ENCODE assay signal across 20 mouse cellular contexts in genomic region chr10:12788529-12788928, GRCm38 (mm10).
DNase-seq lines count a peak whose midpoint lies in the region; ATAC-seq and TF ChIP-seq lines count a peak whose summit lies in the region.
"Had no signal": no experiment of that assay in that cellular context is flagged by ENCODE, and none has a peak within 500 bp of the region (broad histone marks: within the 10 kb centered on the region; RNA-seq: fewer than 3 reads in every experiment).

No protein-coding gene starts in this region.

- H3K4me1 ChIP-seq in heart, embryonic 12.5 days (replicated peaks): peaks cover 32% of the 10 kb centered on the region
- H3K4me1 ChIP-seq in heart, embryonic 16.5 days (ENCODE audit: control insufficient read depth, insufficient read depth, low read length): peaks cover 20% of the 10 kb centered on the region
- H3K4me1 ChIP-seq in heart, adult 2 months (ENCODE audit: control insufficient read depth, insufficient read depth, low read length): peaks cover 8% of the 10 kb centered on the region
- peaks cover 4 to 32% of the 10 kb centered on the region in 2 experiments; a peak in 3 of 4 replicates for H3K4me1 ChIP-seq in ES-E14 (ENCODE audit: control insufficient read depth in 2 of 2, insufficient read depth in 2 of 2, low read length in 2 of 2, poor library complexity in 1 of 2)
- peaks cover 9% of the 10 kb centered on the region for H3K4me1 ChIP-seq in hindbrain, embryonic 12.5 days

- 38% methylated on average over 1 of the region's 1 CpGs for WGBS in heart, embryonic 12.5 days
- 45% methylated on average over 1 of the region's 1 CpGs for WGBS in heart, embryonic 16.5 days
- WGBS in heart, adult 2 months: 61% methylated on average over 1 of the region's 1 CpGs
- 92% methylated on average over 1 of the region's 1 CpGs for WGBS in hindbrain, embryonic 12.5 days

- no peak for TF ChIP-seq EP300 in heart, adult 2 months (IDR thresholded peaks at IDR 0.05; ENCODE audit: insufficient read depth, low read depth, low read length)

- H3K27me3 ChIP-seq in heart, embryonic 12.5 days (replicated peaks): no peaks in the 10 kb centered on the region
- H3K27me3 ChIP-seq in heart, embryonic 16.5 days (ENCODE audit: control insufficient read depth, insufficient read depth, low read length): no peaks in the 10 kb centered on the region
- H3K27me3 ChIP-seq in heart, adult 2 months (ENCODE audit: control insufficient read depth, insufficient read depth, low read length): no peaks in the 10 kb centered on the region
- H3K27me3 ChIP-seq in myocyte (ENCODE audit: control insufficient read depth, insufficient read depth, insufficient read length): no peaks in the 10 kb centered on the region
- no peaks in the 10 kb centered on the region for H3K27me3 ChIP-seq in hindbrain, embryonic 12.5 days
- H3K27me3 ChIP-seq: hindbrain, embryonic 13.5 days; intestine, embryonic 15.5 days; Patski had no signal

- intact Hi-C loops in heart, postnatal 10 days (cut with DNase I): no loop called here
- intact Hi-C loops in heart, adult 2 months (cut with DNase I): no loop called here

- no peak for DNase-seq in heart, postnatal 10 days
- no peak for DNase-seq in heart, adult 2 months
- no peak for DNase-seq in ES-E14 (ENCODE audit: low read depth, low spot score)
- DNase-seq: cerebellum, adult 18-20 months; cerebellum, adult 9-10 months; cerebellum, postnatal 14 days; gastrocnemius, postnatal 10 days; kidney, adult 11 months; kidney, adult 8-10 months had no signal

- no peak for TF ChIP-seq CTCF in heart, adult 2 months (IDR thresholded peaks at IDR 0.05)

- no peak for TF ChIP-seq POLR2A in heart, adult 2 months (IDR thresholded peaks at IDR 0.05; ENCODE audit: insufficient read depth, low read depth, low read length)
- no peak for TF ChIP-seq POLR2A in myocyte (IDR thresholded peaks at IDR 0.05; ENCODE audit: insufficient read length, low read depth)

- peaks cover 13% of the 10 kb centered on the region for H3K79me2 ChIP-seq in heart, adult 2 months (replicated peaks; ENCODE audit: control insufficient read depth, insufficient read depth, low read length)
- H3K79me2 ChIP-seq in myocyte (ENCODE audit: control insufficient read depth, insufficient read depth): peaks cover 78% of the 10 kb centered on the region

- H3K9ac ChIP-seq in heart, embryonic 12.5 days: no peak overlapping the region
- H3K9ac ChIP-seq in heart, embryonic 16.5 days (ENCODE audit: low read length): no peak overlapping the region
- no peak overlapping the region for H3K9ac ChIP-seq in heart, adult 2 months (ENCODE audit: low read depth, low read length)
- no peak overlapping the region for H3K9ac ChIP-seq in ES-E14 (ENCODE audit: insufficient read depth, low read depth, low read length, poor library complexity, severe bottlenecking)
- H3K9ac ChIP-seq in hindbrain, embryonic 12.5 days: no peak overlapping the region
- H3K9ac ChIP-seq: hindbrain, embryonic 13.5 days; intestine, embryonic 15.5 days had no signal

- H3K4me3 ChIP-seq in heart, embryonic 12.5 days: no peak overlapping the region
- H3K4me3 ChIP-seq in heart, embryonic 16.5 days (ENCODE audit: low read length): no peak overlapping the region
- H3K4me3 ChIP-seq in heart, adult 2 months: no peak overlapping the region
- H3K4me3 ChIP-seq in ES-E14 (ENCODE audit: insufficient read depth in 1 of 2, low read depth in 1 of 2, low read length in 2 of 2, poor library complexity in 1 of 2, severe bottlenecking in 1 of 2): no peak overlapping the region
- no peak overlapping the region for H3K4me3 ChIP-seq in myocyte
- no peak overlapping the region for H3K4me3 ChIP-seq in hindbrain, embryonic 12.5 days
- H3K4me3 ChIP-seq: hindbrain, embryonic 13.5 days; intestine, embryonic 15.5 days had no signal

- no peaks in the 10 kb centered on the region for H3K9me3 ChIP-seq in heart, embryonic 12.5 days (replicated peaks)
- H3K9me3 ChIP-seq in heart, embryonic 16.5 days (replicated peaks; ENCODE audit: control insufficient read depth, low read length): no peaks in the 10 kb centered on the region
- no peaks in the 10 kb centered on the region for H3K9me3 ChIP-seq in ES-E14 (ENCODE audit: control insufficient read depth, insufficient read depth, low read depth, low read length)
- H3K9me3 ChIP-seq in hindbrain, embryonic 12.5 days (replicated peaks): no peaks in the 10 kb centered on the region
- H3K9me3 ChIP-seq: G1E; hindbrain, embryonic 13.5 days; intestine, embryonic 15.5 days had no signal

- H3K27ac ChIP-seq in heart, embryonic 12.5 days (ENCODE audit: poor library complexity, severe bottlenecking): no peak overlapping the region
- H3K27ac ChIP-seq in heart, embryonic 16.5 days (ENCODE audit: low read length): no peak overlapping the region
- H3K27ac ChIP-seq in heart, adult 2 months: no peak overlapping the region
- peak overlapping the region; percentile 71; the same call in 1 of the 2 replicates for H3K27ac ChIP-seq in ES-E14 (ENCODE audit: insufficient read depth, low read depth, low read length, poor library complexity, severe bottlenecking)
- H3K27ac ChIP-seq in hindbrain, embryonic 12.5 days: no peak overlapping the region
- H3K27ac ChIP-seq: hindbrain, embryonic 13.5 days; intestine, embryonic 15.5 days had no signal

- H3ac ChIP-seq in myocyte (ENCODE audit: control insufficient read depth, insufficient read length): no peak overlapping the region

- H3K36me3 ChIP-seq in heart, embryonic 12.5 days: 0 out of 2 replicates have a peak, but pooled peaks cover 3% of the 10 kb centered on the region
- no peaks in the 10 kb centered on the region for H3K36me3 ChIP-seq in heart, embryonic 16.5 days (ENCODE audit: control insufficient read depth, insufficient read depth)
- peaks cover 16% of the 10 kb centered on the region for H3K36me3 ChIP-seq in heart, adult 2 months (ENCODE audit: control insufficient read depth, insufficient read depth, low read length)
- H3K36me3 ChIP-seq in ES-E14 (ENCODE audit: control insufficient read depth, insufficient read depth, low read length, poor library complexity, severe bottlenecking) (no peaks in the 10 kb centered on the region), myocyte (ENCODE audit: control insufficient read depth, insufficient read depth) (peaks cover 4% of the 10 kb centered on the region)
- no peaks in the 10 kb centered on the region for H3K36me3 ChIP-seq in hindbrain, embryonic 12.5 days
- H3K36me3 ChIP-seq: hindbrain, embryonic 13.5 days; intestine, embryonic 15.5 days had no signal

- H3K4me2 ChIP-seq in heart, embryonic 12.5 days: no peak overlapping the region
- H3K4me2 ChIP-seq in heart, embryonic 16.5 days (ENCODE audit: low read depth, low read length): no peak overlapping the region
- peak overlapping the region; percentile 77 for H3K4me2 ChIP-seq in myocyte (ENCODE audit: low read depth)
- no peak overlapping the region for H3K4me2 ChIP-seq in hindbrain, embryonic 12.5 days (replicated peaks)
- H3K4me2 ChIP-seq: hindbrain, embryonic 13.5 days; intestine, embryonic 15.5 days had no signal

- in situ Hi-C loops in ES-E14 (cut with MboI; ENCODE audit: low sequenced_read_pairs in 2 of 2, unreplicated experiment in 2 of 2): no loop called here

- ATAC-seq in heart, embryonic 12.5 days (ENCODE audit: insufficient number of reproducible peaks, low FRiP score): peak; percentile 71; the same call in 1 of the 2 replicates
- ATAC-seq in heart, embryonic 16.5 days (replicated peaks; ENCODE audit: extremely low read depth, insufficient read depth, low FRiP score): peak; percentile 76
- no peak for ATAC-seq in hindbrain, embryonic 12.5 days (ENCODE audit: low FRiP score)
- ATAC-seq: CD4-positive, CD25-positive, alpha-beta regulatory T cell, adult 4 months; forebrain, embryonic 14.5 days; hindbrain, embryonic 16.5 days had no signal

TF ChIP-seq in ES-E14, 5 proteins besides CTCF, POLR2A, EP300 and RAD21:
- TF ChIP-seq ZNF384 (IDR thresholded peaks at IDR 0.05; ENCODE audit: low read depth, low read length) (no peak), MAFK (IDR thresholded peaks at IDR 0.05; ENCODE audit: insufficient read depth, low read depth, low read length) (no peak), ZC3H11A (IDR thresholded peaks at IDR 0.05; ENCODE audit: borderline replicate concordance, low read depth, low read length) (no peak), HCFC1 (IDR thresholded peaks at IDR 0.05; ENCODE audit: borderline replicate concordance, insufficient read depth, low read length) (no peak), CHD2 (IDR thresholded peaks at IDR 0.05; ENCODE audit: low read depth, low read length) (no peak)

TF ChIP-seq in myocyte, 11 proteins besides CTCF, POLR2A, EP300 and RAD21:
- TF ChIP-seq E2F4 (IDR thresholded peaks at IDR 0.05; ENCODE audit: insufficient read depth) (no peak), TCF12 (IDR thresholded peaks at IDR 0.05; ENCODE audit: insufficient read depth, poor library complexity, severe bottlenecking) (no peak), MYOD1 (IDR thresholded peaks at IDR 0.05; ENCODE audit: control insufficient read depth in 1 of 3, insufficient read length in 2 of 3, low read depth in 2 of 3) (no peak), USF1 (IDR thresholded peaks at IDR 0.05; ENCODE audit: low read depth) (no peak)
TF ChIP-seq in myocyte: peak in this region for 0.
